Mouse (Mus musculus): Measurements from ENCODE around the gene Mdm2. TPM values are rescaled to one million over a fixed set of nuclear protein-coding genes. Genes with fewer than 3 reads are reported as not detected.

Gene Mdm2
- polyA plus RNA-seq, 1 experiment from 2014 or later = 67.5 TPM

GRCm38 (mm10) chr10:117656985-117657658, 53.4 kb downstream of the Mdm2 start:
- Histone ChIP-seq H3K9ac (replicated peaks) (no peak overlapping the region), H3K9me3 (no peaks in the 10 kb centered on the region), H3K27ac (no peak overlapping the region), H3K36me3 (no peaks in the 10 kb centered on the region), H3K4me1 (replicated peaks) (no peaks in the 10 kb centered on the region), H3K27me3 (no peaks in the 10 kb centered on the region), H3K4me2 (replicated peaks) (no peak overlapping the region), H3K4me3 (replicated peaks) (no peak overlapping the region)
- 85% methylated on average over 7 of the region's 7 CpGs for WGBS
- ATAC-seq = no peak

GRCm38 (mm10) chr10:117656662-117656962, 53.9 kb downstream of the Mdm2 start:
- Histone ChIP-seq H3K27ac (no peak overlapping the region), H3K9ac (replicated peaks) (no peak overlapping the region), H3K4me2 (replicated peaks) (no peak overlapping the region), H3K36me3 (no peaks in the 10 kb centered on the region), H3K9me3 (no peaks in the 10 kb centered on the region), H3K4me1 (replicated peaks) (no peaks in the 10 kb centered on the region), H3K4me3 (replicated peaks) (no peak overlapping the region), H3K27me3 (no peaks in the 10 kb centered on the region)
- WGBS = 91% methylated on average over 6 of the region's 6 CpGs
- no peak for ATAC-seq

GRCm38 (mm10) chr10:117655908-117656661, 54.5 kb downstream of the Mdm2 start:
- Histone ChIP-seq H3K4me3 (replicated peaks) (no peak overlapping the region), H3K9me3 (no peaks in the 10 kb centered on the region), H3K27ac (no peak overlapping the region), H3K27me3 (no peaks in the 10 kb centered on the region), H3K9ac (replicated peaks) (no peak overlapping the region), H3K4me1 (replicated peaks) (no peaks in the 10 kb centered on the region), H3K4me2 (replicated peaks) (no peak overlapping the region), H3K36me3 (no peaks in the 10 kb centered on the region)
- no peak for ATAC-seq
- WGBS = 69% methylated on average over 7 of the region's 7 CpGs

- no peak for ATAC-seq
- 92% methylated on average over 9 of the region's 9 CpGs for WGBS
- Histone ChIP-seq H3K27me3 (no peaks in the 10 kb centered on the region), H3K9me3 (no peaks in the 10 kb centered on the region), H3K4me3 (replicated peaks) (no peak overlapping the region), H3K27ac (no peak overlapping the region), H3K4me2 (replicated peaks) (no peak overlapping the region), H3K9ac (replicated peaks) (no peak overlapping the region), H3K36me3 (no peaks in the 10 kb centered on the region), H3K4me1 (replicated peaks) (no peaks in the 10 kb centered on the region)
These were observed 55.1 kb downstream of the Mdm2 start for GRCm38 (mm10) chr10:117655460-117655859.

- no peak overlapping the region for H3K9ac ChIP-seq (replicated peaks)
- H3K27ac ChIP-seq = no peak overlapping the region
- no peak overlapping the region for H3K4me2 ChIP-seq (replicated peaks)
- no peaks in the 10 kb centered on the region for H3K27me3 ChIP-seq
- H3K36me3 ChIP-seq = no peaks in the 10 kb centered on the region
- 79% methylated on average over 3 of the region's 3 CpGs for WGBS
- ATAC-seq = no peak
- H3K4me1 ChIP-seq (replicated peaks) = no peaks in the 10 kb centered on the region
- no peaks in the 10 kb centered on the region for H3K9me3 ChIP-seq
- H3K4me3 ChIP-seq (replicated peaks) = no peak overlapping the region
These were observed 55.9 kb downstream of the Mdm2 start for GRCm38 (mm10) chr10:117654576-117655123.

- no peak overlapping the region for H3K4me2 ChIP-seq (replicated peaks)
- no peak overlapping the region for H3K4me3 ChIP-seq (replicated peaks)
- no peaks in the 10 kb centered on the region for H3K36me3 ChIP-seq
- no peak overlapping the region for H3K9ac ChIP-seq (replicated peaks)
- H3K4me1 ChIP-seq (replicated peaks) = no peaks in the 10 kb centered on the region
- no peaks in the 10 kb centered on the region for H3K27me3 ChIP-seq
- WGBS = 92% methylated on average over 7 of the region's 7 CpGs
- ATAC-seq = no peak
- H3K9me3 ChIP-seq = no peaks in the 10 kb centered on the region
- no peak overlapping the region for H3K27ac ChIP-seq
These were observed 56.8 kb downstream of the Mdm2 start for GRCm38 (mm10) chr10:117653779-117654173.

- Histone ChIP-seq H3K4me2 (replicated peaks) (no peak overlapping the region), H3K27me3 (no peaks in the 10 kb centered on the region), H3K36me3 (no peaks in the 10 kb centered on the region), H3K9me3 (no peaks in the 10 kb centered on the region), H3K4me3 (replicated peaks) (no peak overlapping the region), H3K27ac (no peak overlapping the region), H3K9ac (replicated peaks) (no peak overlapping the region), H3K4me1 (replicated peaks) (no peaks in the 10 kb centered on the region)
- WGBS = 83% methylated on average over 8 of the region's 8 CpGs
- ATAC-seq = no peak
These were observed 57.4 kb downstream of the Mdm2 start for GRCm38 (mm10) chr10:117652930-117653778.

GRCm38 (mm10) chr10:117652378-117652774, 58.2 kb downstream of the Mdm2 start:
- Histone ChIP-seq H3K9ac (replicated peaks) (no peak overlapping the region), H3K4me3 (replicated peaks) (no peak overlapping the region), H3K9me3 (no peaks in the 10 kb centered on the region), H3K4me2 (replicated peaks) (no peak overlapping the region), H3K27ac (no peak overlapping the region), H3K36me3 (no peaks in the 10 kb centered on the region), H3K27me3 (no peaks in the 10 kb centered on the region), H3K4me1 (replicated peaks) (peaks cover 2% of the 10 kb centered on the region)
- ATAC-seq = no peak
- WGBS = 90% methylated on average over 4 of the region's 4 CpGs

GRCm38 (mm10) chr10:117651587-117652377, 58.8 kb downstream of the Mdm2 start:
- ATAC-seq = no peak
- WGBS = 82% methylated on average over 10 of the region's 10 CpGs

GRCm38 (mm10) chr10:117650725-117651124, 59.8 kb downstream of the Mdm2 start:
- Histone ChIP-seq H3K4me1 (replicated peaks) (peaks cover 8% of the 10 kb centered on the region), H3K9me3 (no peaks in the 10 kb centered on the region), H3K36me3 (no peaks in the 10 kb centered on the region), H3K27me3 (0 out of 2 replicates have a peak, but pooled peaks cover 3% of the 10 kb centered on the region), H3K4me3 (replicated peaks) (no peak overlapping the region), H3K4me2 (replicated peaks) (no peak overlapping the region), H3K9ac (replicated peaks) (no peak overlapping the region), H3K27ac (no peak overlapping the region)
- 90% methylated on average over 7 of the region's 7 CpGs for WGBS
- no peak for ATAC-seq

More at GRCm38 (mm10) chr10:117651587-117652377, 58.8 kb downstream of the Mdm2 start:
- Histone ChIP-seq H3K9ac (replicated peaks) (no peak overlapping the region), H3K4me3 (replicated peaks) (no peak overlapping the region), H3K4me2 (replicated peaks) (no peak overlapping the region), H3K27ac (no peak overlapping the region), H3K9me3 (no peaks in the 10 kb centered on the region), H3K36me3 (no peaks in the 10 kb centered on the region), H3K4me1 (replicated peaks) (peaks cover 8% of the 10 kb centered on the region), H3K27me3 (no peaks in the 10 kb centered on the region)

GRCm38 (mm10) chr10:117650042-117650655, 60.4 kb downstream of the Mdm2 start:
- no peak overlapping the region for H3K27ac ChIP-seq
- no peak for ATAC-seq
- no peaks in the 10 kb centered on the region for H3K36me3 ChIP-seq
- peaks cover 8% of the 10 kb centered on the region for H3K4me1 ChIP-seq (replicated peaks)
- H3K4me2 ChIP-seq (replicated peaks) = no peak overlapping the region
- no peaks in the 10 kb centered on the region for H3K9me3 ChIP-seq
- H3K4me3 ChIP-seq (replicated peaks) = no peak overlapping the region
- H3K9ac ChIP-seq (replicated peaks) = no peak overlapping the region
- 0 out of 2 replicates have a peak, but pooled peaks cover 3% of the 10 kb centered on the region for H3K27me3 ChIP-seq
- 91% methylated on average over 12 of the region's 12 CpGs for WGBS
